15 mouse cellular contexts compared by ENCODE assay signal in genomic region chr7:99313253-99313652, GRCm38 (mm10). TPM values are rescaled to one million over a fixed set of nuclear protein-coding genes. Genes with fewer than 3 reads are reported as not detected.
DNase-seq lines count a peak whose midpoint lies in the region; ATAC-seq and TF ChIP-seq lines count a peak whose summit lies in the region.
"Had no signal": no experiment of that assay in that cellular context is flagged by ENCODE, and none has a peak within 500 bp of the region (broad histone marks: within the 10 kb centered on the region; RNA-seq: fewer than 3 reads in every experiment).

No protein-coding gene starts in this region.

- peak; percentile 37 for DNase-seq in embryo, embryonic 11 days
- no peak for DNase-seq in embryo, embryonic 10 days (ENCODE audit: low spot score)
- DNase-seq in brain, embryonic 14.5 days (ENCODE audit: low read depth), result peak; percentile 58
- DNase-seq in midbrain, embryonic 14.5 days, result peak; percentile 70
- no peak for DNase-seq in retina, postnatal 1 day
- no peak for DNase-seq in left cerebral cortex, adult 11 months (ENCODE audit: low spot score)
- DNase-seq: adrenal gland, adult 8-10 months; gastrocnemius, adult 2 months; kidney, postnatal 10 days had no signal

- 0 out of 2 replicates have a peak overlapping the region, but pooled peaks have one; percentile 16 for H3K4me2 ChIP-seq in hindbrain, embryonic 12.5 days (replicated peaks)
- H3K4me2 ChIP-seq in midbrain, embryonic 14.5 days (ENCODE audit: low read length), result peak overlapping the region; percentile 17
- no peak overlapping the region for H3K4me2 ChIP-seq in intestine, embryonic 15.5 days (replicated peaks)
- H3K4me2 ChIP-seq: heart, embryonic 12.5 days; limb, embryonic 15.5 days had no signal

- H3K4me1 ChIP-seq in hindbrain, embryonic 12.5 days, result peaks cover 50% of the 10 kb centered on the region
- H3K4me1 ChIP-seq in midbrain, embryonic 14.5 days (ENCODE audit: control insufficient read depth, insufficient read depth, low read length), result peaks cover 48% of the 10 kb centered on the region
- H3K4me1 ChIP-seq in intestine, embryonic 15.5 days (replicated peaks), result peaks cover 6% of the 10 kb centered on the region; the same call in 1 of the 2 replicates

- no peak for TF ChIP-seq POLR2A in brain, embryonic 14.5 days (IDR thresholded peaks at IDR 0.05; ENCODE audit: borderline replicate concordance, extremely low read depth, insufficient read depth, insufficient read length, poor library complexity, severe bottlenecking)

- no peaks in the 10 kb centered on the region for H3K9me3 ChIP-seq in hindbrain, embryonic 12.5 days (replicated peaks)
- H3K9me3 ChIP-seq in midbrain, embryonic 14.5 days (ENCODE audit: control insufficient read depth, low read length), result no peaks in the 10 kb centered on the region
- H3K9me3 ChIP-seq in intestine, embryonic 15.5 days, result no peaks in the 10 kb centered on the region
- H3K9me3 ChIP-seq: heart, embryonic 12.5 days; limb, embryonic 15.5 days had no signal

- H3K27me3 ChIP-seq in hindbrain, embryonic 12.5 days, result no peaks in the 10 kb centered on the region
- H3K27me3 ChIP-seq in midbrain, embryonic 14.5 days (ENCODE audit: control insufficient read depth, insufficient read depth, low read length), result no peaks in the 10 kb centered on the region
- H3K27me3 ChIP-seq in intestine, embryonic 15.5 days (replicated peaks), result 0 out of 2 replicates have a peak, but pooled peaks cover 4% of the 10 kb centered on the region

- H3K4me3 ChIP-seq in hindbrain, embryonic 12.5 days, result no peak overlapping the region
- no peak overlapping the region for H3K4me3 ChIP-seq in midbrain, embryonic 14.5 days (replicated peaks; ENCODE audit: low read depth, low read length)
- no peak overlapping the region for H3K4me3 ChIP-seq in intestine, embryonic 15.5 days (replicated peaks)
- H3K4me3 ChIP-seq: gastrocnemius, adult 2 months; heart, embryonic 12.5 days; limb, embryonic 15.5 days; myocyte had no signal

- peak overlapping the region; percentile 88 for H3K27ac ChIP-seq in hindbrain, embryonic 12.5 days
- peak overlapping the region; percentile 86 for H3K27ac ChIP-seq in midbrain, embryonic 14.5 days (replicated peaks; ENCODE audit: low read depth, low read length)
- no peak overlapping the region for H3K27ac ChIP-seq in intestine, embryonic 15.5 days
- H3K27ac ChIP-seq: gastrocnemius, adult 2 months; macrophage had no signal

- no peak overlapping the region for H3K9ac ChIP-seq in hindbrain, embryonic 12.5 days
- peak overlapping the region; percentile 18 for H3K9ac ChIP-seq in midbrain, embryonic 14.5 days (replicated peaks; ENCODE audit: low read length)
- H3K9ac ChIP-seq in intestine, embryonic 15.5 days, result no peak overlapping the region
- H3K9ac ChIP-seq: heart, embryonic 12.5 days; limb, embryonic 15.5 days had no signal

- peaks cover 24% of the 10 kb centered on the region for H3K36me3 ChIP-seq in hindbrain, embryonic 12.5 days
- peaks cover 33% of the 10 kb centered on the region for H3K36me3 ChIP-seq in midbrain, embryonic 14.5 days (ENCODE audit: control insufficient read depth, insufficient read depth, low read length)
- no peaks in the 10 kb centered on the region for H3K36me3 ChIP-seq in intestine, embryonic 15.5 days
- H3K36me3 ChIP-seq: heart, embryonic 12.5 days; limb, embryonic 15.5 days had no signal

- 51% methylated on average over 8 of the region's 8 CpGs for WGBS in hindbrain, embryonic 12.5 days
- 41% methylated on average over 8 of the region's 8 CpGs for WGBS in midbrain, embryonic 14.5 days
- WGBS in intestine, embryonic 15.5 days, result 62% methylated on average over 8 of the region's 8 CpGs

- TF ChIP-seq CTCF in brain, embryonic 14.5 days (IDR thresholded peaks at IDR 0.05; ENCODE audit: borderline replicate concordance, extremely low read depth, insufficient read depth, insufficient read length), result no peak

- no peak for ATAC-seq in hindbrain, embryonic 12.5 days (ENCODE audit: low FRiP score)
- ATAC-seq in midbrain, embryonic 14.5 days (ENCODE audit: low FRiP score, low TSS enrichment), result no peak
- ATAC-seq in intestine, embryonic 15.5 days, result no peak

RNA-seq across cellular contexts. Expression of gene Serpinh1, which starts 39.8 kb away (rescaled TPM):
- polyA plus RNA-seq in brain, embryonic 14.5 days (2012; rRNA removed), result 187 and 283 TPM in 2 replicates
- 838 and 891 TPM in 2 replicates for polyA plus RNA-seq in hindbrain, embryonic 12.5 days (2016; fragmentation: Nextera tagmentation; extraction: Ambion mirVana)
- polyA plus RNA-seq in midbrain, embryonic 14.5 days (2014; fragmentation: Nextera tagmentation; extraction: Ambion mirVana), result 61.6 and 89.0 TPM in 2 replicates
- polyA plus RNA-seq in intestine, embryonic 15.5 days (2015; fragmentation: Nextera tagmentation; extraction: Ambion mirVana), result 1,021 and 1,056 TPM in 2 replicates

RNA-seq across cellular contexts. Expression of gene Map6, which starts 46.0 kb away (rescaled TPM):
- 122 and 188 TPM in 2 replicates for polyA plus RNA-seq in brain, embryonic 14.5 days (2012; rRNA removed)
- 103 and 105 TPM in 2 replicates for polyA plus RNA-seq in hindbrain, embryonic 12.5 days (2016; fragmentation: Nextera tagmentation; extraction: Ambion mirVana)
- polyA plus RNA-seq in midbrain, embryonic 14.5 days (2014; fragmentation: Nextera tagmentation; extraction: Ambion mirVana), result 94.4 and 102 TPM in 2 replicates
- 6.1 and 6.8 TPM in 2 replicates for polyA plus RNA-seq in intestine, embryonic 15.5 days (2015; fragmentation: Nextera tagmentation; extraction: Ambion mirVana)

Comparison
In these comparisons a context has a peak if more than half of its experiments do, and no peak if none do; other contexts are left out.
1. DNase-seq: peak in embryo, embryonic 11 days (single experiment), brain, embryonic 14.5 days (single experiment) and midbrain, embryonic 14.5 days (single experiment); none in embryo, embryonic 10 days (single experiment), retina, postnatal 1 day (single experiment) and left cerebral cortex, adult 11 months (single experiment).
2. RNA of gene Map6, which starts 46.0 kb away (polyA plus RNA-seq): 122 to 188 TPM in brain, embryonic 14.5 days, 103 to 105 TPM in hindbrain, embryonic 12.5 days and 94.4 to 102 TPM in midbrain, embryonic 14.5 days; 6.1 to 6.8 TPM in intestine, embryonic 15.5 days; every median in the first group is over 10 times any median in the second.